Mouse (Mus musculus): Measurements from ENCODE around the gene Med24.

Med24 gene

DNA sequence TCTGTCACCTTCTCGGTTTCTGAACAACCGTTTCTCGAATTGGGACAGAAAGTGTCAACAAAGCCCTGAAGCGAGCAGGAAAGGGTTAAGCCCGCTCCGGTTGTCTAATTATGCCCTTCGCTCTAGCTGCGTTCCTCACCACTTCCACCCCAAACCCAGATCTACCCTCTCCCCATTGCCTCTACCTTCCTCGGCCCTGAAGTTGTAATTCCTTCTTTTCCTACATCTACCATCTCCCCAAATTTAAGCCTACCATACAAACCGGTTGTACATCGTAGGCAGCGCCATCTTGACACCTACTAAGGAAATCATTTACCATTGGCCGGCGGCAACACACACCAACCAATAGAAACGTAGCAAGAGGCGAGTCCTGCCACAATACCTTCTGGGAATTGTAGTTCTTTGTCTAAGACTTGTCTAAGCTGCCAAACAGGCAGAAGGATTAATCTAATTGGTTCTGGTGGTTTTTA is at the start of gene Med24:
Med24 (minus strand) TSS at position 317 of the 470 bp plus-strand sequence.
- DNase-seq, result peak; percentile 77

DNA sequence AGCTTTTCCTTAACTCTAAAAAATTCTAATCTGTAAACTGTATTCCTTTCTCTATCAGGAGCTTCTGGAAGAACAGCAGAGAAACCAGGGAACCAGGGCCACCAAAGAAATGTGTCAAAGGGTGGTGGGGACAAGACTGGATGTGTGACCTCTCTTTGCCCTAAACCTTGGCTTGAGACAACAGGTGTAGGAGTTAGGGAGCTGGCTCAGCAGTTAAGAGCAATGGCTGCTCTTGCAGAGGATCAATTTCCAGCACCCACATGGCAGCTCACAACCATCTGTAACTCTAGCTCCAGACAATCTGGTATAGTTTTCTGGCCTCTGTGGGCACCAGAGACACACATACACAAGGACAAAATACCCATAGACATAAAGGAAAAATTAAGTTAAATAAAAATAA is 48.7 kb upstream of the Med24 start:
- no peak for DNase-seq

DNA sequence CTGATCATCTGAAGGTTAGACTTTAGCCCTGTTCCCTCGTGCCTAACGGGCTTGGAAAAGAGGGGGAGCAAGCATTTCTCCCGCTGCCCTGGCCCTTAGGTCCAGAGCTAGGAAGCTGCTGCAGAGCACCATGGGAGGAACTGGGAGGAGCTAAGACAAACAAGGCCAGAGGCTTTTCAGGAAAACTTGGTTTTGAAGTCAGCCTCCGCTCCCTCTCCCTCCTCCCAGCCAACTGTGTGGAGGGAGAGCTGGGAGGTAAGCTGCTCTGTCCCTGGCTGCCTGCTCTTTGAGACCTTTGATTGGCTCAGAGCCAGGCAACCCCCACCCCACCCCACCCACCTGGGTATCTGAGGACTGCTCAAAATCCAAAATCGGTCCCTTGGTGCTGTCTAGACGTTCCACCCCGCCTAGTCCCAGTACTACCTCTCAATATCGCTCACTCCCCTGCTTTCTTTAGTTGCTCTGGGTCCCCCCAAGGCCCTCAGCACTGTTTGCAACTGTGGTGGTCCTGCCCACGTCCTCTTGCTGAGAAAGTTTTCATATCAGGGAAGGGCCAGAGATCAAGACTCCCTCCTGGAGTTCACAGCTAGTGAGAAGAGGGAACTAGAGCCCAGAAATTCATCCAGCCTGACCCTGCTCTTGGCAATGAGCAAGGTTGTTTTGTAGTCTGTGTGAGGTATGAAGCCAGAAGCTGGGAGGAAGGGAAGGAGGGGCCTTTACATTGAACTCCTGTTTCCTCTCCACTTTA is 47.8 kb upstream of the Med24 start:
- DNase-seq, result no peak

DNA sequence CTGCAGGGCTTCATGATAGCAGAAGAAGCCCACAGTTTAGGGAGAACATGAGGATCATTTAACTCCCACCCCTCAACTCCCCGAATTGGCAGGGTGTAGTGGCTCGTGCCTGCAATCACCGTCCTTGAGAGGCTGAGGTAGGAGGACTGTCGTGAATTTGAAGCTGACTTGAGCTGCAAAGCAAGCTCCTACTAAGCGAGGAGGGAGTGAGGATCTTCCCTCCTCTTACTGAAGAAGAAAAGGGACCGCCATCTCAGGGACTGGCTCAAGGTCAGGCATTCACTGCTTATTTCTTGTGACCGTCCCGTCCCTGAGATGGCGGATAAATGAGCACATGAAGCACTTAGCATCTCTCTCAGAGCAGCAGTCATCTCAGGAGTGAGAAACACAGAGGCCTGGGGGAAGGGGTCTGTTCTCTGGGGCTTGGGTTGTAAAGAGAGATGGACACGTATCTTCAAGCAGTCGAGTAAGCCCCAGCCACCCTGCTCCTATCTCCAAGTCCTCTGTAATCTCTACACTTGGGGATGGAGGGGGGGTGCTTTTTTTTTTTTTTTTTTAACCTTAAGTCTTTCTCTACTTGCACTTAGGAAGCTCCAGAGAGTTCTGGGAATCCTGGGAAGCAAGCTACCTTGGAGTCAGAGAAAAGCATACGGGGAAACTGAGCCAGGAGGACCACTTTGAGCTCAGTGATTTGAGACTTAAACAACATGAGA is 47.0 kb upstream of the Med24 start:
- DNase-seq, result no peak

DNA sequence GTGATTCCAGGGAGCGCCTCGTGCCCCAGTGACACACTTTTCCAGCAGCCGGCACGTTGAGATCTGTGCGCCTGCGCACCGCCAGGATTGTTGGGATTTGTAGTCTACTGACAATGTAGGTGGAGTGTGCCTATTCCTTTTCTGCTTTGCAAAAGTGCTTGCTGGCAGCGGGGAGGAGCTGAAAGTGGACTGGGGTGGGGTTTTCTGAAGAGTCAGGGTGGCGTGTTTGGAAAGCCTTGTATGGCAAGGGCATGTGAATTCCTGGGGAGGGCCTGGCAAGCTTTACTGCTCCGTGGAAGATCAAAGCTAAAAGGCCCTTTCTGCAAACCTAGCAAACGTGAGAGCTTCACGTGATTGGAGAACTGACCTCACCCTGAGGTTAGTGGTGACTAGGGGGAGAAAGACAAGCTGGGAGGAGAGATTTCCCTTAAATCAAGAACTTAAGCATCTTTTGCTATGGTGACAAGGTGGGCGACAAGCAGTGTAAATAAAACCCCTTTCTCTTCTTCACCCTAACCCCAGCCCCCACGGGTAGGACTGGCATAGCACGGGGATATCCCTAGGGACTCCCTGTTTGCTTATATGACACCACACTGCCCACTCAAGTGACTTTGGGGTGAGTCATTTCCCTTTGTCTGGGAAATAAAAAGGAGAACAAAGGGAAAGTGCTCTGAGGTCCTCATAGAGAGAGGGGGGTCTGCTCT is 46.3 kb upstream of the Med24 start:
- DNase-seq, result peak; percentile 100

DNA sequence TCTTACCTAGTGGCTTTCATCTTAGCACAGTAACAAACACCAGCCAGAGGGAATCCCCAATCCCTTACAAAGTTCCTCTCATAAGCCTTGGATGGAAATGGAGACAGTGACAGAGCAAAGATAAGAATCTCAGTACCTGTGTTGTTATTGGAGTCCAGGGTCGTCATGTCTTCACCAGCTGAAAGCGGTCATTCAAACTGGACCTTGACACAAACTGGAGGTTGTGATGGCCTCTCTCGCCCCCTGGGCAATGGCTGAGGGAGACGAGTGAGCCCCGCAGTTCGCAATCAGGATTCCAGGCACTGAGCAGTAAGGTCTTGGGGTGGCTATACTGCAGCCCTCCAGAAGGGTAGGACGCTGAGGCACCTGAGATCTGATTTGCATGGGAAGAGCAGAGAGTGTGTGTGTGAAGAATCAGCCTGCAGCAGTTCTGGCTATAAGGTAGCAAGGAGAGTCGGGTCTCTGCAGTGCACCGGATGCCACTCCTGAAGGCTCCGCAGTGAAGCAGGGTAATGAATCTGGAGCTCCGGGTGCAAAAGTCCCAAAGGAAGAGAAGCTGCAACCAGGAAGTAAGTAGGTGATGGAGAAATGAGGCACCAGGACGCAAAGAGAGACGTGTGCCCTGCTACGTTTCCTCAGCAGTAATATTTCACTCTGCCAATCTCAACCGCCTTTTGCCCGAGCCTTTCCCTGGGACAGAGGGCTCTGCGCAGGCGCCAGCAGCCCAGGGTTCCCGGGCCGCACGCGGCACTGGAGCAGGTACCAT is 45.5 kb upstream of the Med24 start, which contains the start of gene Nr1d1:
Nr1d1 (minus strand) TSS at position 752 of the 766 bp plus-strand sequence.
- no peak for DNase-seq

DNA sequence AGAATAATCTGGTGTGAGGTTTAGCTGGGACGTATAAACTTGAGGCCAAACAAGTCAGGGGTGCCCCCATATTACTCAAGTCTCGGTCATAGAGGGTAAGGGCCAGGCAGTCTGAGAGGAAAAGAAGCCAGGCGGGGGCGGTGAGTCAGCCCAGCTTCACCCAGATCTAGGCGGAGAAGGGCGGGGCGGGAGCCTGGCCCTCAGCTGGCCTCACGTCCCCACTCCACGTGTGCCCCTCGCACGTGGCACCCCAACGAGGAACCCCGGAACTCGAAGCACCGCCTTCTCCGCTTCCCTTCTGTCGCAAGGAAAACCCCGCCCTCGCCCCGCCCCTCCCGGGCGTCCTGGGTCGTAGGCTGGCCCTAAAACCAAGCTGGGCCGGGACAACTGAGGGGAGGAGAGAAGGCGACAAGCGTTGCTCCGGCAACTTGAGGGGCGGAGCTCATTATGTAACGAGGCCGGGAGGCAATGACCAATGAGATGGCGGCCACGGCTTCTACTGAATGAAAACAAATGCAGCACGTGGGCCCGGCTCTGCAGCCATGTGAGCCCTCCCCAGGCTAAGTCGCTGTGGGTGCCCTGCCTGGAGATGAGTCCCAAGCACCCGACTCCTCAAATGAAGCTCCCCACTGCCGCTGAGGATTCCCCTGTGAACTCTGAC is 44.5 kb upstream of the Med24 start:
- DNase-seq, result peak; percentile 98

DNA sequence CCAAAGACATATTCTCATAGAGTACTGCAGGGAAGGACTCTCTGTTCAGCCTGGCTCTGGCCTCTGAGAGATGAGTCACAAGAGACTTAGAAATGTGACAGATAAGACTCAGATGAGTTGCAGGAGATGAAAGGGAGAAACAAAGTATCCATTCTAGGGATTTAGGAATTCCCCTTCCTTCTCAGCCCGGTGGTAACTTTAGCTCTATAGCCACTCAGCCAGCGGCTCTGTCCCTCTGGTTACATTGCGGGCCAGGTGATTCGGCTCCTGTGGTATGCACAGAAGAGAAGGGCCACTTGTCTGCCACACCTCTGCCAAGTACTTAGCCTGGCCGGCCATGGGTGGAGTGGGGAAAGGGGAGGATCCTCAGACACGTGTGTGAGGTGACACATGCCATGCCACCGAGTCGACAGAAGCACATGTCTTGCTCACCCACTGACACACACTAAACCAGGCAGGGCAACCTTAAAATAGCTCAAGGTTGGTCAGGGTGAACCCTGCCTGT is 43.5 kb upstream of the Med24 start:
- peak; percentile 35 for DNase-seq

DNA sequence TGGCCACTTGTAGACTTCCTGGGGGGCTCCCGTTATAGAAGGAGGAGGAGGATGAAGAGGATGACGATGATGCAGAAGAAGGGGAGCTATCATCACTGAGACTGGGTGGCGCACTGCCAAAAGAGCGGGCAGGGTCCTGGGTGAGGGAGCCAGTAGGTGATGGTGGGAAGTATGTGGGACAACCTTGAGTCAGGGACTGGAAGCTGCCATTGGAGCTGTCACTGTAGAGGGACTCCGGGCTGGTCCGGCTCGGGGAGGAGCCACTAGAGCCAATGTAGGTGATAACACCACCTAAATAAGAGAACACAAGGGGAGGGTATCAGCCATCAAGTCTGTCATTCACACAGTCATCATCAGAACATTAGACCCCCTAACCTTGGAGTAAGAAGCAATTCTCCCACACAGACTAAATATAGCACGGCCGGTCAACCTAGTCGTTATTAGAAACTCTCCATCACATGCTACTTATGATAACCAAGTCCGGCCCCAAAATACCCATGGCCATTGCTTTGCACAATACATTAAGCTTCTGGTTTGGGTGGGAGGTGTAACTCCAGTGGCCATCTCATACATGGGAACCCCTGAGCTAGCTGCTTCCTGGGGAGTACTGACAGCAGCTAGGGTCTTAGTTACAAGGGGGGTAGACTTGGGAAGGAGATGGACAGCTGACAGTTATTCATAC is 42.8 kb upstream of the Med24 start:
- DNase-seq, result peak; percentile 64

DNA sequence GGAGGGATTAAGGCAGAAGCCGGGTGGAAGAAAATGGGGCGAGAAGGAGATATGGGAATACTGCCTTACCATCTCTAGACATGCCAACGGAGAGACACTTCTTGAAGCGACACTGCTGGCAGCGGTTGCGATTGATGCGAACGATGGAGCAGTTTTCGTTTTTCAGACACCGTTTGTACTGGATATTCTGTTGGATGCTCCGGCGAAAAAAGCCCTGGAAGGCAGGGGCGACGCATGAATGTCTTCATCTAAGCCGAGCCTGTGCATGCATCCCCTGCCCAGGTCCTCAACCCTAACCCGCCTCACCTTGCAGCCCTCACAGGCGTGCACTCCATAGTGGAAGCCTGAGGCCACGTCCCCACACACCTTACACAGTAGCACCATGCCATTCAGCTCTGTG is 41.9 kb upstream of the Med24 start:
- peak; percentile 20 for DNase-seq

DNA sequence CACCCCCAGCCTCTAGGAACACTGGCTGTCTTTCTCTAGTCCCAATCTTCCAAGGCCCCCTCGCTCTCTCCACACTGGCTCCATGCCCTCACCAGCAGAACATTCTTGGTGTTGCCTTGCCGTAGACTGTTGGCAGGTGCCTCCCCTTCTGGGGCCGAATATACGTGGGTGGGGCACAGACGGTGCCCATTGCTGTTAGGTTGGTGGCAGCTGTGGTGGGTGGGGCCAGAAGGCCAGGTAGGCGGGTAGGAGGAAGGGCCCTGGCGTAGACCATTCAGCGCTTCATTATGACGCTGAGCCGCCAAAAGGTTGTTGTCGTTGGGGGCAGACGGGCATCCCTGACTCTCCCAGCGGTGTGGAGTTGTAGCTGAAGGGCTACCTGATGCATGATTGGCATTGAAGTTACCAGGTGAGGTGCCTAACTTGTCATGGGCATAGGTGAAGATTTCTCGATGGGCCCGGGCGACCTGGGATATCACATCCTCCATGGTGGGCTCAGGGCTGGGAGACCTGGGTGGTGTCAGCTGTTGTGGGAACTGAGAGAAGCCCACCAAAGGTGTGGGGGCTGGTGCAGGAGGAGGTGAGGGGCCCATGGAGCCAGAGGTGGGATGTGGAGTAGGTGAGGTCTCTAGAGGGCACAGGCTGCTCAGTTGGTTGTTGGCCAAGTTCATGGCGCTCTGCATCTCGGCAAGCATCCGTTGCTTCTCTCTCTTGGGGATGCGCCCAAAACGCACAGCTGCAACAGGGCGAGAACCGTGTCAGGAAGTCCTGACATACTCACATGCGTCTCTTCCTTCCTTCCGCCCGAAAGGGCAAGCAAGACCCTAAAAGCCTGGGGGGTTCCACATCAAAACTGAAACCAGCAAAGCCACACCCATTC is 41.1 kb upstream of the Med24 start:
- DNase-seq, result no peak

DNA sequence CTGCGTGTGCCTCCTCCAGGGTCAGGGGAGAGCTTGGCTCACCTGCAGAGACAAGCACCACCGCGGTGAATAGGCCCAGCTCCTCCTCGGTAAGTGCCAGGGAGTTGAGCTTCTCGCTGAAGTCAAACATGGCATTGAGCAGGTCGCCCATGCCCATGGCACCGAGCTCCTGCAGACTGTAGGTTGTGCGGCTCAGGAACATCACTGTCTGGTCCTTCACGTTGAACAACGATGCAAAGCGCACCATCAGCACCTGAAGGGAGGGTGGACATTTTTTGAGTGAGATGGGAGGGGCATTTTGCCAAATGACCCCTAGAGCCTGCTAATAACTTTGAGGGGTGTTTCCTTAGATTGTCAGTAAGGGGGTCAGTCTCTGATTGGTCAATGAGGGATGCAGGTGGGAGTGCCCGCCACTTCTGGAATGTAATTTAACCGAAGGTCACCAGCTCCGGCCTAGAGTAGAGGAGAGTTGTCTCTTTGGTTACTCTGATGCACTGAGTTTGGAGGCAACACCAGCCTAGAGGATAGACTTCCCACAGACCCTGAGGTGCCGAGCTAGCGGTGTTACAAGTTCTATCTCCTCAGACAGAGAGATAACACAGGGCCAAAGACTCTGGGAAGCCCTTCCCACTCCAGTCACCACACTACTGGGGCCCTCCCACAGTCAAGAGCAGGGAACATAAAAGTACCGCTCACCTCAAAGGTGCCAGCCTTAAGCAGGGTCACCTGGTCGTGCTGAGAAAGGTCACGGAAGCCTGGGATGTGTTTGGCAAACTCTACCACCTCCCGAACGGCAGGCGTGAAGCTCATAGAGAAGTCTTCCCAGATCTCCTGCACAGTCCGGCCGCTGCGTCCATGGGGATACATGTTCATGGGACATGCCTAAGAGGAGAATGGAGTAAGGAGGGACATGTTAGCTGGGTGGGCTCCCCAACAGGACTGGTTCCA is 40.0 kb upstream of the Med24 start:
- no peak for DNase-seq

DNA sequence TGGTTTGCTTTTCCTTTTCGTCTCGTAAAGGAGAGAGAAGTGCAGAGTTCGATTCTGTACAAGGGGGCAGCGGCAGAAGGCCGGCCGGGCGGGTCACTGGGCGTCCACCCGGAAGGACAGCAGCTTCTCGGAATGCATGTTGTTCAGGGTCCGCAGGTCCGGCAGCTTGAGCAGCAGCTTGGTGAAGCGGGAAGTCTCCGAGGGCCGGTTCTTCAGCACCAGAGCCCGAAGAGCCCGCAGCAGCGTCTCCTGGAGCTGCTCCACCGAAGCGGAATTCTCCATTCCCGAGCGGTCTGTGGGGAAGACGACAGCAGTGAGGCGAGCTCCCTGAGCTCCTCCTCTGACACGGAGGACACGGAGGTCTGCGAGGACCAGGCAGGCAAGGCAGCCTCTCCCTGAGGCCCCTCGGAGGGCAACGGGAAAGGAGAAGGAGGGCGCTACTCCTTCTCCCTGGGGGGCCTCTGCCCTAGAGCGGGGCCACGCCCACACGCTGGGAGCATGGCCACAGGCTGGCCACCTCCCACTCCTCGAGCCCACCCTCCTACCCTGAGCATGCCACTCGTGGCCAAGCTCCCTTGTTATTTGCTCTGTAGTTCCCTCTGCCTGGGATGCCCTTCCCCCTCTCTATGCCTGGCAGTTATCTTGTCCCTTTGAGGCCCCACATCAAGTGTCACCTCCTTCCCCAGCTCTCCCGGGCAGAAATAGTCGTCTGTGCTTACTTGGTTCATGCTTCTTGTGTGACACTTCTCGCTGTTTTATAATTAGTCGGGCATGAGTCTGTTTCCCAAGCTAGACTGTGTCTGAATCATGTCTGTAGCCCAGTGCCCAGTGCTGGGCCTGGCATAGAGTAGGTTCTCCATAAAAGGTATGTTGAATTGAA is 39.1 kb upstream of the Med24 start:
- DNase-seq, result no peak

DNA sequence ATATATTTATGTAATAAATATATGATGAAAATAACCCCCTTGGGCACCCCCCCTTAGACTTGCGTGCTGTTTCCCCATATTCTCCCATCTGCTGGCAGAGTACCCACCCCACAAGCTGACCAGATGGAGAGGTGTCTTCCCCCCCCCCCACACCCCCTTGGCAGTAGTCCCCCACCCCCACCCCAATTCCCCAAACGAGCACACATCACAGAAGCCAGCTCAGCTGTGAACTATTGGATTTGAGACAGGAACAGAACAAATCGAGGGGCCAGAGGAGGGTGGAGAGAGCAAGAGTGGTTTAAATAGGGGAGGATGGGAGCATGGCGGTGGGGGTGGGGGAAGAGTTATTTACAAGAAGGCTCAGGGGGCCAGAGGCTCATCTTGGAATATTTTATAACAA is 38.5 kb upstream of the Med24 start:
- no peak for DNase-seq

DNA sequence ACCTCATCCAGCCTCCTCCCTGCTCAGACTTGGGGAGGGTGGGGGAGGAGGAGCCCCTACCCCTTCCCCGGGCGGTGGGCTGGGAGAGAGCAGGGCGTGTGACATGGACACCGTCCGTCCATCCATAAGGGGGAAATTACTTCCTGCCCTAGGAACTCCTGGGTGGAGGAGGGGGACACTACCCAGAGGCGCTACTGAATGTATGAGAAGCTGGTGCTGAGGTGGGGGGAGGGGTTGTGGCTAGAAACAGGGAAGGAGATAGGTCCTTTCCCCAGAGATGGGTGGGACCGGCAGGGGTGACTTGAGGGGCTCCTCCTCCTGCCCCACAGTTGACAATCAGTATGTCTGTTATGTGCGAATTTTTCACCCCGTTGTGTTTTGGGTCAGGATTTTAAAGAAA is 38.0 kb upstream of the Med24 start:
- peak; percentile 76 for DNase-seq

DNA sequence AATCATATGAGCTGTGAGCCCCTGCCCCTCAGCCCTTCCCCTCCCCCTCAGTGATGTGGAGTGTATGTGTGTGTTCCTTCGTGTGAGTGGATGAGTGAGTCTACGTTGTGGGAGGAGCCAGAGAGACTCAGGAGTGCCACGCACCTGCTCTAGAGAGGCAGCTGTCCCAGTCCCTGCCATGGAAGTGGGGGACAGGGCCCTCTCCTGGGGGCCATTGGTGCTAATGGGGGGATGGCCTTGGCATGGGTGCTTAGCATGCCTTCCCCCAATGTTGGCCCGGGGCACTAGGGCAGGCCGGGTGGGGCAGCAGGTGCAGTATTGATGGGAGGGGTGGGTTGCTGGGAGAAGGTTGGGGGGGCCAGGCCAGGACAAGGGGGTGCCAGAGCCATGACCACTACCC is 37.6 kb upstream of the Med24 start:
- no peak for DNase-seq

DNA sequence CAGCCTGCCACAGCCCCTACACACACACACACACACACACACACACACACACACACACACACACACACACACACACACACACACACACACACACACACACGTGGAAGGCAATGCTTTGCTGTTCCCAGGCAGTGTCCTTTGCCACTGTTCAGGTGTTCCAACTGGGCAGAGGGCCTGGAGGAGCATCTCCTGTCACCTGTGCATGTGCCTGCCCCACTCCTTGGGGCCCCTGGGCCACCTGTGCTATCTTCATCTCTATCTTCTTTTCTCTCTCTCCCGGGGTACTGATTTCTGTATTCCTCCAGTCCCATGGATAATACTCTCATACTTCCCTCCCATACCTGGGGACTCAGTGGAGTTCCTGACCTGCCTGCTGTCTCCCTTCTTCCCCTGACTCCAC is 37.1 kb upstream of the Med24 start:
- no peak for DNase-seq

Data from right cerebral cortex, postnatal 14 days (tissue).